Mouse (Mus musculus) layer of hippocampus, adult 2 months (tissue): ENCODE results near the gene Aifm2. TPM values are rescaled to one million over a fixed set of nuclear protein-coding genes. Genes with fewer than 3 reads are reported as not detected.

Source experiments
- DNase-seq, 2 experiments: peaks; one replicate each; pipeline ENCODE4 v3.0.0; 2022; ENCODE audit warnings: low spot score in 2 of 2
- H3K27ac ChIP-seq: fragments of 200-600 bp; 2 replicates; pipeline ENCODE4 v1.8.1; 2022
- H3K4me3 ChIP-seq: fragments of 200-600 bp; 2 replicates; pipeline ENCODE4 v1.8.1; 2022; ENCODE audit warnings: mild to moderate bottlenecking
- CTCF ChIP-seq: fragments of 200-600 bp; conservative IDR thresholded peaks from 2 replicates; pipeline ENCODE4 v1.8.1; 2022; ENCODE audit warnings: antibody characterized with exemption, mild to moderate bottlenecking, moderate library complexity
- total RNA-seq, 2 experiments: library from RNA; stranded (reverse); gene quantifications; 2 replicates each; pipeline ENCODE4 v1.2.3; 2021

The Aifm2 gene
- total RNA-seq, 2 experiments from 2014 or later, result 7.1 to 7.8 TPM

DNA sequence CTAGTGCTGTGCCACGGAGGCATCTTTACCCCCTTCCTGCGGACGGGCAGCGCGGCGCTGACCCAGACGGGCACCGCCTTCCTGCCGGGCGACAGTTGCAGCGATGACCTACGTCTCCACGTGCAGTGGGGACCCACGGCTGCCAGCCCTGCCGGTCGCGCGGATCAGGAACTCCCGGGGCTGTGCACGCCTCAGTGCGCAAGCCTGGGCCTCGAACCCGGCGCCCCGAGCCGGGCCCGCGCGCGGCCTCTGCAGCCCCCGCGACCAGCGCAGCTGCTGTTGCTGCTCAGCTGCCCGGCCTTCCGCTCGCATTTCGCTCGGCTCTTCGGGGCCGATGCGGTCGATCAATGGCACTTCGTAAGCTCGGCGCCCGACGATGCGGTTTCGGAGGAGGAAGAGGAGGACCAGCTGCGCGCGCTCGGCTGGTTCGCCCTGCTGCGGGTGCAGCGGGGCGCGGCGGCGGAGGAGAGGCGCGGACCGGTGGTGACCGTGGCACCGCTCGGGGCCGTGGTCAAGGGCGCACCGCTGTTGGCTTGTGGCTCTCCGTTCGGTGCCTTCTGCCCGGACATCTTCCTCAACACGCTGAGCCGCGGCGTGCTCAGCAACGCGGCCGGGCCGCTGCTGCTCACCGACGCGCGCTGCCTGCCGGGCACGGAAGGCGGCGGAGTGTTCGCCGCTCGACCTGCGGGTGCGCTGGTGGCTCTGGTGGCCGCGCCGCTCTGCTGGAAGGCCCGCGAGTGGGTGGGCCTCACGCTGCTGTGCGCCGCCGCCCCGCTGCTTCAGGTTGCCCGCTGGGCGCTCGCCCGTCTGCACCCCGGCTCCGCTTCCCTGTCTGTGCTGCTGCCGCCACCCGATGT, 19.1 kb upstream of the Aifm2 start:
- Histone ChIP-seq H3K4me3 (peak overlapping the region; percentile 70), H3K27ac (peak overlapping the region; percentile 87)
- no peak for DNase-seq
- TF ChIP-seq CTCF, result no peak

DNA sequence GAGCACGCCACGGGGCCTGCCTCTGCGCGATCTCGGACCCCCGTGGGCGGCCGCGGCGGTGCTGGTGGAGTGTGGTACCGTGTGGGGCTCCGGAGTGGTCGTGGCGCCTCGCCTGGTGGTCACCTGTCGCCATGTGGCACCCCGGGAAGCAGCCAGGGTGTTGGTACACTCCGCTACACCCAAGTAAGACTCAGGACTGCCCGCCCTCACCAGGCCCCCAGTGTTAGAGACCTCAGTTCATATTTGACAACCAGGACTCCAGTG, 18.6 kb upstream of the Aifm2 start:
- Histone ChIP-seq H3K27ac (peak overlapping the region; percentile 87; the same call in 1 of the 2 replicates), H3K4me3 (peak overlapping the region; percentile 70)
- no peak for TF ChIP-seq CTCF
- no peak for DNase-seq

- DNase-seq, result no peak
- Histone ChIP-seq H3K4me3 (peak overlapping the region; percentile 70), H3K27ac (no peak overlapping the region)
- TF ChIP-seq CTCF, result no peak
Observed at GRCm38 (mm10) chr10:61697028-61697427, 18.0 kb upstream of the Aifm2 start.

GRCm38 (mm10) chr10:61704663-61705062, 10.4 kb upstream of the Aifm2 start:
- TF ChIP-seq CTCF, result no peak
- no peak for DNase-seq

GRCm38 (mm10) chr10:61706412-61707375, 8.4 kb upstream of the Aifm2 start:
- DNase-seq, result no peak
- Histone ChIP-seq H3K4me3 (no peak overlapping the region), H3K27ac (no peak overlapping the region)
- TF ChIP-seq CTCF, result no peak

More at GRCm38 (mm10) chr10:61704663-61705062, 10.4 kb upstream of the Aifm2 start:
- Histone ChIP-seq H3K4me3 (no peak overlapping the region), H3K27ac (no peak overlapping the region)

- no peak for TF ChIP-seq CTCF
- Histone ChIP-seq H3K4me3 (no peak overlapping the region), H3K27ac (no peak overlapping the region)
- DNase-seq, result no peak
Observed at GRCm38 (mm10) chr10:61713601-61714000, 1.5 kb upstream of the Aifm2 start.

DNA sequence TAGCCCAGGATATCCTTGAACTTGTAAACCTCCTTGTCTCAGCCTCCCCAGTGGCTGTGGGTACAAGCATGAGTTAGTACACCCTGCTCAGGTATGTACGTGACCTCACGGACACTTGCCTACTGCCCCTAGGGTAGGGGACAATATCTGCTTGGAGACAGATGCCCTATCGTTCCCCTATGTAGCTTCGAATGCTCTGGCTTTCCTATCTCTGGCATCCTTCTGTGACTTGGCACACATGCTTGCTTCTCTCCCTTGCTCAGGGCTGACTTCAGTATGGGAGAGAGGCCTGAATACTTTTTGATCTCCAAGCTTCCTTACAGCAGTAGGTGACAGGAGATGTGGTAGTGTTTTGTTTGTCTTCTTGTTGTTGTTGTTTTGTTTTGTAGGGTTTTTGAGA, 917 bp upstream of the Aifm2 start:
- no peak for TF ChIP-seq CTCF
- no peak for DNase-seq
- H3K27ac ChIP-seq, result no peak overlapping the region
- H3K4me3 ChIP-seq, result no peak overlapping the region

GRCm38 (mm10) chr10:61715462-61715837, 387 bp downstream of the Aifm2 start:
- peak overlapping the region; percentile 66 for H3K4me3 ChIP-seq
- DNase-seq, result no peak
- peak overlapping the region; percentile 67; the same call in 1 of the 2 replicates for H3K27ac ChIP-seq
- no peak for TF ChIP-seq CTCF

GRCm38 (mm10) chr10:61715996-61716864, 1.2 kb downstream of the Aifm2 start:
- DNase-seq, result no peak
- no peak for TF ChIP-seq CTCF
- no peak overlapping the region for H3K27ac ChIP-seq
- H3K4me3 ChIP-seq, result no peak overlapping the region; the same call in 1 of the 2 replicates

DNA sequence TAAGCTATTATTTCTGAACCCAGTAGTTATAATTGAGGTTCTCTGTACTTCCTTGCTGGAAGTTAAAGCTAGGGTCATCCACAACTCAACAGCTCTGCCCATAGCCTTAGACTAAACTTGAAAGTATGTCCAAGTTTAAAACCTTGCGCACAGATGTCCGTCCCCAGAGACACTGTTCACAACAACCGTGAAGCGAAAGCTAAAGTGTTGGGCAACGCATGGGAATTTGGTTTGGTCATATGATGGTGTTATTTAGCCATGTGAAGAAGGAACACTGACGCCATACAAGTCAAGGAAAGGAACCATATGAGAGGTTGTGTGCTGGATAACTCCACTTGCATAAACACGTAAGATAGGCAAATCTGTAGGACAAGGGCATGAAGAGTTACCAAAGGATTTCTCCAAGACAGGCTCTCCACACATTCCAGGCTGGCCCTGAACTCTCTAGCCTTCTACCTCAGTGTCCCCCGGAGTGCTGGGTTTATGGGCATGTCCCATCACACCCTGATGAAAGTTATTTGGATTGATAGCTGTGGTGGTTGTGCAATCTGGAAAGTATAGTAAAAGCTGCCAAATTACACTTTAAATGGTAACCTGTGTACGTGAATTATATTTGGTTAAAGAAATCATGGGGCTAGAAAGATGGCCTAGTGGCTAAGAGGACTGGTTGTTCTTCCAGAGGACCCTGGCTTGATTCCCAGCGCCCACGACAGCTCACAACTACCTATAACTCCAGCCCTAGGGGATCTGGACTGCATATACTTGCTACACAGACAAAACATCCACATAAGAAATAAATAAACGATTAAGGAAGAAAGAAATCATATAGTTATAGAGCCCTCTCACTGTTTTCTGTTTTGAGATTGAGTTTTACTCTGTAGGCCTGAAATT, 2.6 kb downstream of the Aifm2 start:
- no peak for DNase-seq
- H3K4me3 ChIP-seq, result no peak overlapping the region
- H3K27ac ChIP-seq, result no peak overlapping the region
- TF ChIP-seq CTCF, result no peak

DNA sequence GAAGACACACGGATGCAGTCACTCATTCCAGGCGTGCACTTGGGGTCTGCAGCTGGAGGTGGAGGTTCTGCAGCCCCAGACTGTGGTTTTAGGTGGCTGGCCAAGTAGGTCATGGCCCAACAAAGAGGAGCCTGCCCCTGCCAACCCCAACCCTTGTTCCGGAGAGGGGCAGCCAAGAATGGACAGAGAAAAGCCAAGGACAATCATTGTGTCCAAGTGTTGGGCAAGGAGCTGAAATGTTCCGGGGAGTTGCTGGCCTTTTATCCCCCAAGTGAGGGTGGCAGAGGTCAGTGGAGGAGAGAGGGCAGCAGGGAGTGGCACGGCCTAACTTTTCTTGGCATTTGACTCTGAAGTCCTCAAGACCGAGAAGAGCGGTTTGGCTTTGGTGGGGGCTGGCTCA, 5.3 kb downstream of the Aifm2 start:
- no peak for TF ChIP-seq CTCF
- no peak for DNase-seq
- H3K27ac ChIP-seq, result no peak overlapping the region
- no peak overlapping the region for H3K4me3 ChIP-seq

DNA sequence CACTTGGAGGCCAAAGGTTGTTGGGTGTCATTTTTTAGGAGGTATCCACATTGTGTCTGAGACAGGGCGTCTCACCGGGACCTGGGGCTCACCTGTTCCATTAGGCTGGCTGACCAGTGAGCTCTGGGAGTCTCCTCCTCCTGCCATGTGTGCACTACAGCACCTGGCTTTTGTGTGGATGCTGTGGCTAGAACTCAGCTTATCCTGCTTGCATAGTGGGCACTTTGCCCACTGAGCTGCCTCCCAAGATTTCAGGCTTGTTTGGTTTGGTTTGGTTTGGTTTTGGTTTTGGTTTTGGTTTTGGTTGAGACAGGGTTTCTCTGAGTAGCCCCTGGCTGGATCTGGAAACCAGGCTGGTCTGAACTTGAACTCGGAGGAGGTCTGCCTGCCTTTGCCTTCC, 7.2 kb downstream of the Aifm2 start:
- no peak for DNase-seq
- TF ChIP-seq CTCF, result no peak
- no peak overlapping the region for H3K27ac ChIP-seq
- no peak overlapping the region for H3K4me3 ChIP-seq
